Mouse (Mus musculus) small intestine, adult 2 months (tissue): ENCODE data around the gene Heatr1.

Experiments used
- CTCF ChIP-seq: fragments of 200-500 bp; IDR thresholded peaks from 2 replicates; pipeline ENCODE4 v1.5.1; 2012; ENCODE audit warnings: low read depth, mild to moderate bottlenecking, control low read depth, inconsistent platforms, low read length, moderate library complexity, mixed read lengths; ENCODE audit not compliant: insufficient replicate concordance, insufficient read length; ENCODE audit errors: extremely low read depth
- POLR2A ChIP-seq: fragments of 200-500 bp; IDR thresholded peaks from 2 replicates; pipeline ENCODE4 v1.6.1; 2012; ENCODE audit warnings: low read depth, mild to moderate bottlenecking, control low read depth, inconsistent platforms, low read length, moderate library complexity

- no peak for TF ChIP-seq POLR2A
- no peak for TF ChIP-seq CTCF
Observed at GRCm38 (mm10) chr13:12346837-12347236, 48.0 kb upstream of the Heatr1 start.
